ENCODE assay signal across 12 mouse cellular contexts in the genomic region with DNA sequence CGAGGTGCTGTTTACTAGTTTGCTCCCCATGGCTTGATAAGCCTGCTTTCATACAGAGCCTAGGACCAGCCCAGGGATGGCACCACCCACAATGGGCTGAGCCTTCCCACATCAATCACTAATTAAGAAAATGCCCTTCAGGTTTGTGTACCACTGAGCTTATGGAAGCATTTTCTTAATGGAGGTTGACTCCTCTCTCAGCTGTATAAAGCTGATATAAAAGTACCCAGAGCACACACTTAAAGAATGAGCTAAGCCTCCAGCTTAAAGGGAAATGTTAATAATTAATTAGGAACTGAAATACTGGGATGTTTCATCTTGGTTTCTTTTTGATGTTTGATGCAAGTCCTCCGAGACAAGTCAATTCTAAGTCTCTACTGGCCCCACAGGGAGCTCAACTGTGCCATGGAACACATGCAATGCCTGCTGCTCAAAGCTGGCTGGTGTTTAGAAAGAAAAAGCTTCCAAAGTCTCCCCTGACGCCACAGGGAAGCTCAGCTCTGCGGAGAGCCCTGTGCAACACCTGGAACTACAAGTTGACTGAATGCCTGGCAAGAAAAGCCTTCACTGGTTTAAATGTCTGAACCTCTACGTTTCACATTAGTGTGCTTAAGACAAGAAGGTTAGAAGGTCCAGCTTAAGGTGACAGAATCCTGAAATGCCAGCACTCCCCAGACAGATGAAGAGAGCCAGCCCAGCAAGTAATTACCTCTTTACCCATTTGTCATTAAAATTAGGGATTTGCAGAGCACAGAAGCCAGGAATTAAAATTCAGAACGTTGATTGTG. TPM values are rescaled to one million over a fixed set of nuclear protein-coding genes. Genes with fewer than 3 reads are reported as not detected.
DNase-seq lines count a peak whose midpoint lies in the region; ATAC-seq lines count a peak whose summit lies in the region.
"Had no signal": no experiment of that assay in that cellular context is flagged by ENCODE, and none has a peak within 500 bp of the region (broad histone marks: within the 10 kb centered on the region; RNA-seq: fewer than 3 reads in every experiment).

No protein-coding gene starts in this region.

- H3K36me3 ChIP-seq in liver, embryonic 11.5 days (ENCODE audit: control insufficient read depth, insufficient read depth, low read length): no peaks in the 10 kb centered on the region
- no peaks in the 10 kb centered on the region for H3K36me3 ChIP-seq in hindbrain, embryonic 14.5 days (replicated peaks; ENCODE audit: control insufficient read depth, insufficient read depth)
- no peaks in the 10 kb centered on the region for H3K36me3 ChIP-seq in liver, embryonic 13.5 days
- no peaks in the 10 kb centered on the region for H3K36me3 ChIP-seq in stomach, embryonic 14.5 days (ENCODE audit: control insufficient read depth, insufficient read depth, low read length)
- H3K36me3 ChIP-seq: embryonic facial prominence, embryonic 13.5 days had no signal

- WGBS in liver, embryonic 11.5 days: 22% methylated on average over 6 of the region's 6 CpGs
- 9% methylated on average over 6 of the region's 6 CpGs for WGBS in hindbrain, embryonic 14.5 days
- WGBS in liver, embryonic 13.5 days (ENCODE audit: insufficient replicate concordance): 20% methylated on average over 6 of the region's 6 CpGs
- 21% methylated on average over 6 of the region's 6 CpGs for WGBS in stomach, embryonic 14.5 days

- intact Hi-C loops in gastrocnemius, postnatal 36 days (cut with DNase I): no loop called here

- H3K9me3 ChIP-seq in liver, embryonic 11.5 days (ENCODE audit: control insufficient read depth, low read length): no peaks in the 10 kb centered on the region
- no peaks in the 10 kb centered on the region for H3K9me3 ChIP-seq in hindbrain, embryonic 14.5 days (ENCODE audit: control insufficient read depth, low read length)
- H3K9me3 ChIP-seq in liver, embryonic 13.5 days (replicated peaks): no peaks in the 10 kb centered on the region
- H3K9me3 ChIP-seq in stomach, embryonic 14.5 days (ENCODE audit: control insufficient read depth, low read depth, low read length): no peaks in the 10 kb centered on the region
- H3K9me3 ChIP-seq: embryonic facial prominence, embryonic 13.5 days had no signal

- no peak overlapping the region for H3K9ac ChIP-seq in liver, embryonic 11.5 days (ENCODE audit: low read depth, low read length)
- H3K9ac ChIP-seq in hindbrain, embryonic 14.5 days: no peak overlapping the region
- no peak overlapping the region for H3K9ac ChIP-seq in liver, embryonic 13.5 days
- no peak overlapping the region for H3K9ac ChIP-seq in stomach, embryonic 14.5 days (replicated peaks; ENCODE audit: low read depth, low read length)
- H3K9ac ChIP-seq: embryonic facial prominence, embryonic 13.5 days had no signal

- H3K4me2 ChIP-seq in liver, embryonic 11.5 days: peak overlapping the region; percentile 8; the same call in 1 of the 2 replicates
- H3K4me2 ChIP-seq in hindbrain, embryonic 14.5 days (replicated peaks): 0 out of 2 replicates have a peak overlapping the region, but pooled peaks have one; percentile 10
- H3K4me2 ChIP-seq in liver, embryonic 13.5 days: 0 out of 2 replicates have a peak overlapping the region, but pooled peaks have one; percentile 23
- H3K4me2 ChIP-seq in stomach, embryonic 14.5 days (replicated peaks; ENCODE audit: low read depth, low read length): no peak overlapping the region
- H3K4me2 ChIP-seq: embryonic facial prominence, embryonic 13.5 days had no signal

- ATAC-seq in liver, embryonic 11.5 days (replicated peaks; ENCODE audit: low FRiP score): no peak
- 0 out of 2 replicates have a peak, but pooled peaks have one; percentile 12 for ATAC-seq in hindbrain, embryonic 14.5 days (ENCODE audit: low FRiP score)
- no peak for ATAC-seq in liver, embryonic 13.5 days (ENCODE audit: low read depth)
- ATAC-seq in stomach, embryonic 14.5 days (ENCODE audit: insufficient number of reproducible peaks, insufficient read depth, low FRiP score, low read depth): peak; percentile 54; the same call in 1 of the 2 replicates
- no peak for ATAC-seq in megakaryocyte progenitor cell, adult 5-6 weeks (replicated peaks; ENCODE audit: poor library complexity)
- ATAC-seq: CD4-positive, CD25-positive, alpha-beta regulatory T cell, adult 4 months had no signal

- H3K27ac ChIP-seq in liver, embryonic 11.5 days (ENCODE audit: low read depth, low read length): no peak overlapping the region
- peak overlapping the region; percentile 76 for H3K27ac ChIP-seq in hindbrain, embryonic 14.5 days
- H3K27ac ChIP-seq in liver, embryonic 13.5 days: no peak overlapping the region
- H3K27ac ChIP-seq in stomach, embryonic 14.5 days (ENCODE audit: low read length): peak overlapping the region; percentile 27; the same call in 1 of the 2 replicates
- H3K27ac ChIP-seq: embryonic facial prominence, embryonic 13.5 days had no signal

- H3K4me1 ChIP-seq in liver, embryonic 11.5 days (replicated peaks; ENCODE audit: control insufficient read depth, insufficient read depth, low read length): no peaks in the 10 kb centered on the region
- peaks cover 49% of the 10 kb centered on the region for H3K4me1 ChIP-seq in hindbrain, embryonic 14.5 days (replicated peaks; ENCODE audit: control insufficient read depth, insufficient read depth, low read length)
- peaks cover 2% of the 10 kb centered on the region; the same call in 1 of the 2 replicates for H3K4me1 ChIP-seq in liver, embryonic 13.5 days (replicated peaks)
- peaks cover 15% of the 10 kb centered on the region; the same call in 1 of the 2 replicates for H3K4me1 ChIP-seq in stomach, embryonic 14.5 days (ENCODE audit: control insufficient read depth, insufficient read depth, low read length)

- no peaks in the 10 kb centered on the region for H3K27me3 ChIP-seq in liver, embryonic 11.5 days (replicated peaks; ENCODE audit: control insufficient read depth, insufficient read depth, low read length)
- H3K27me3 ChIP-seq in hindbrain, embryonic 14.5 days (ENCODE audit: control insufficient read depth, insufficient read depth, low read length): no peaks in the 10 kb centered on the region
- H3K27me3 ChIP-seq in liver, embryonic 13.5 days: no peaks in the 10 kb centered on the region
- H3K27me3 ChIP-seq in stomach, embryonic 14.5 days (ENCODE audit: control insufficient read depth, insufficient read depth, low read length): no peaks in the 10 kb centered on the region
- H3K27me3 ChIP-seq: embryonic facial prominence, embryonic 13.5 days had no signal

- no peak for DNase-seq in liver, embryonic 11.5 days (ENCODE audit: low spot score)
- no peak for DNase-seq in liver
- no peak for DNase-seq in hindbrain, embryonic 14.5 days (ENCODE audit: low spot score)
- no peak for DNase-seq in liver, embryonic 13.5 days
- no peak for DNase-seq in urinary bladder, adult 2 months (ENCODE audit: low spot score)
- no peak for DNase-seq in gastrocnemius, postnatal 36 days
- DNase-seq: cerebellum, adult 11 months; heart, adult 18-20 months had no signal

- no peak overlapping the region for H3K4me3 ChIP-seq in liver, embryonic 11.5 days (ENCODE audit: low read depth, low read length)
- H3K4me3 ChIP-seq in hindbrain, embryonic 14.5 days (replicated peaks; ENCODE audit: low read length): no peak overlapping the region
- H3K4me3 ChIP-seq in liver, embryonic 13.5 days (replicated peaks): no peak overlapping the region
- H3K4me3 ChIP-seq in stomach, embryonic 14.5 days (ENCODE audit: low read depth, low read length): no peak overlapping the region
- H3K4me3 ChIP-seq: embryonic facial prominence, embryonic 13.5 days had no signal

RNA-seq across cellular contexts. Expression of a gene that starts 36.8 kb away (rescaled TPM):
- polyA plus RNA-seq in liver, embryonic 11.5 days (2014; fragmentation: Nextera tagmentation; extraction: Ambion mirVana): 3.6 and 4.1 TPM in 2 replicates
- polyA plus RNA-seq in hindbrain, embryonic 14.5 days (2014; fragmentation: Nextera tagmentation; extraction: Ambion mirVana): 50.6 and 50.8 TPM in 2 replicates
- polyA plus RNA-seq in liver, embryonic 13.5 days (2015; fragmentation: Nextera tagmentation; extraction: Ambion mirVana): 1.9 and 2.1 TPM in 2 replicates
- 23.3 and 25.9 TPM in 2 replicates for polyA plus RNA-seq in stomach, embryonic 14.5 days (2014; fragmentation: Nextera tagmentation; extraction: Ambion mirVana)
- total RNA-seq in megakaryocyte progenitor cell, adult 5-6 weeks (2015): 0.10 and 0.17 TPM in 2 replicates
- 1.1 and 1.8 TPM in 2 replicates for total RNA-seq in megakaryocyte progenitor cell, adult 5-6 weeks (2017)
- polyA plus RNA-seq in urinary bladder, adult 2 months (2012; rRNA removed): 7.5 and 8.7 TPM in 2 replicates
- total RNA-seq in gastrocnemius, postnatal 36 days (2021): 10 to 100 TPM; 12.8 to 14.1 TPM
- polyA plus RNA-seq: CD4-positive, CD25-positive, alpha-beta regulatory T cell, adult 4 months had no signal

Comparison
In these comparisons a context has a peak if more than half of its experiments do, and no peak if none do; other contexts are left out.
1. ATAC-seq: peak in hindbrain, embryonic 14.5 days (single experiment) and stomach, embryonic 14.5 days (single experiment); none in liver, embryonic 11.5 days (single experiment), liver, embryonic 13.5 days (single experiment) and megakaryocyte progenitor cell, adult 5-6 weeks (single experiment).
2. H3K27ac ChIP-seq: peak in hindbrain, embryonic 14.5 days (single experiment) and stomach, embryonic 14.5 days (single experiment); none in liver, embryonic 11.5 days (single experiment) and liver, embryonic 13.5 days (single experiment).